Mouse (Mus musculus) gastrocnemius, postnatal 14 days (tissue): Measurements from ENCODE around the gene Pgm2. TPM values are rescaled to one million over a fixed set of nuclear protein-coding genes. Genes with fewer than 3 reads are reported as not detected.

ENCODE experiments used
- DNase-seq: peaks from one replicate; pipeline ENCODE4 v3.0.0; 2021; ENCODE audit warnings: mixed read lengths
- intact Hi-C: fragments of 180-260 bp; cut with DNase I; formaldehyde crosslinking; loops from one replicate; pipeline ENCODE4 v1.15.1; 2025; ENCODE audit warnings: low total_unique reads
- total RNA-seq, 2 experiments: library from RNA; stranded (reverse); gene quantifications; 2 replicates each; pipeline ENCODE4 v1.2.3; 2021

Gene Pgm2
- total RNA-seq, 2 experiments from 2014 or later, result 4.9 to 5.2 TPM

DNA sequence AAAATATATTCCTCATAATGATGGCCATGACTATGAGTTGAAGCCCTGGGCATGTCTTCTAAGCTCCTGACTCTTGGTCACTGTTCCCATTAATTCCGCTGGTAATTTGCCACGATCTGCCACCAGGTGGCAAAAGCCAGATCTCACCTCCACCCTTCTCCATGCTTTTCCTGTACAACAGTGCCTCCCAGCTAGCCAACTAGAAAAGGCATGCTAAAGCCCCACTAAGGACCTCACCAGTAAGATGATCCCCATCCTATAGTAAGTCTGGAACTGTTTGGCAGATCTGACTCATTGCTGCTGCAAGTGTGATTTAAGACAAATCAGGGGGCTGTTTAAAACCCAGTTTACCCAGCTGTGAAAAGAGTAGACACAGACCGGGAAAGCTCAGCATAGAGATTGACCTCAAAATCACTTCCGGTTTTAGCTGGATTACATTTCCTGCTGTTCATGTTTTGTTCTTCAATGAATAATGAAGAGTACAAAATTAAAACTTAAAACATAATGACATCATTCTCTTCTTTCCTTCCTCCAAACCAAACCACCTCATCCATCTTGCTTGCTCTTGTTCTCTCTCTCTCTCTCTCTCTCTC is 22.6 kb upstream of the Pgm2 start:
- intact Hi-C loops, result loop anchor here (2.0 kb wide), 1 partner anchor 163 kb away; no protein-coding TSS in a partner anchor
- peak; percentile 41 for DNase-seq

DNA sequence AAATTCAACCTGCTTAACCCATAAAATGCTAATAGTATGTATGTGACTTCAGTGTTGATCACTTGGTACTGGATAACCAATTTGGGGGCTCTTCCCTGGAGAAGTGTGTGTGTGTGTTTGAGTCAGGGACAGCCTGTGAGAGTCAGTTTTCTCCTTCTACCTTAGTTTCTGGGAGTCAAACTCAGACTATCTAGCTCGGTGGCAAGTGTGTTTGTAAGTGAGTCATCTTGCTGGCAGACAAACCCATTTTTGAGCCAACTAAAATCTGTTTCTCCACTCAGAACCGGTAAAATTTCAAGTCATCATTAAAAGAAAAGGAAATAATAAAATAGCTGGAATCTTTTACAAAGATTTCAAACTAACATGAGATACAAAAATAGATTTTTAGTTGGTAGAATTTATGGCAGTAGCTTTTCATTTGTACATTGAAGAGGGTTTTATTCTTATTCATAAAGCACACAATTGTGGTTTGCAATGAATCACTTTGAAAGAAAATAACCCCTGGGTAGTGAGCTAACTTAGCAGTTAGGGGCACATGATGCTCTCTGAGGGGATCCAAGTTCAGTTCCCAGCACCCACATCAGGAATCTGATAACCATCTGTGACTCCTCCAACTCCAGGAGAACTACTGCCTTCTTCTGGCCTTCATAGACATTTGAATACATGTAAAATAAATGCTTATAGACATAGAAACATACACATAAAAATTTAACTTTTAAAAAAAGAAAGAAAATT is 21.8 kb upstream of the Pgm2 start:
- intact Hi-C loops, result loop anchor here (2.0 kb wide), 1 partner anchor 164 kb away; no protein-coding TSS in a partner anchor

DNA sequence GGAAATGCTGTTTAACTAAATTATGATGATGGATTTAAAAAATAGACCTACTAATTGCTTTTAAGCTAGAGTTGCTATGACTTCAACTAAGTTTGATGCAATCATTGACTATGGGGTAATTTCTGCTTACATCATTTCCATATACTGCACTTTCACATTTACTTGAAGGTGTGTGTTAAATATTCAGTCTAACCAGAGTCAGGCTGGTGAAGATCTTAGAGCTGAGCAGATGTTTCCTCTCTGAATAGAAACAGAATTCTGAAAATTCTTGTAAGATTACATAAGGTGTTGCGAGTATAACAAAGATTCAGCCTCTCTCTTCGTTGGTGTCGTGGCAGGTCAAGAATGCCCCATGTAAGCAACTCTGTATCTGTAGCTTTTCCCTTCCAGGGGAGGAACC is 18.3 kb upstream of the Pgm2 start:
- intact Hi-C loops, result no loop called here

More for the DNA sequence above, 21.8 kb upstream of the Pgm2 start:
- no peak for DNase-seq

DNA sequence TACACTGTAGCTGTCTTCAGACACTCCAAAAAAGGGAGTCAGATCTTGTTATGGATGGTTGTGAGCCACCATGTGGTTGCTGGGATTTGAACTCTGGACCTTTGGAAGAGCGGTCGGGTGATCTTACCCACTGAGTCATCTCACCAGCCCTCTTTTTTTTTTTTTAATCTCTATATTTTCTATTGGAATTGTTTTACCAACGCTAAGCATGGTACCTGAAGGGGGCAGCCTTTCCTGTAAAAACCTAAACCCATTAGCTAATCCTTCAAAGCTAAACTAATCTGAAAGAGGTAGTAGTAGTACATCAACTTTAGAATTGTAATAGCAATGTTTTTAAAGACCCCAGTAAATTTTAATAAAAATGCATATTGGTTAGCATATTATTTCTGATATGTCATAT is 17.2 kb upstream of the Pgm2 start:
- intact Hi-C loops, result no loop called here
- no peak for DNase-seq

More for the DNA sequence above, 18.3 kb upstream of the Pgm2 start:
- DNase-seq, result no peak

DNA sequence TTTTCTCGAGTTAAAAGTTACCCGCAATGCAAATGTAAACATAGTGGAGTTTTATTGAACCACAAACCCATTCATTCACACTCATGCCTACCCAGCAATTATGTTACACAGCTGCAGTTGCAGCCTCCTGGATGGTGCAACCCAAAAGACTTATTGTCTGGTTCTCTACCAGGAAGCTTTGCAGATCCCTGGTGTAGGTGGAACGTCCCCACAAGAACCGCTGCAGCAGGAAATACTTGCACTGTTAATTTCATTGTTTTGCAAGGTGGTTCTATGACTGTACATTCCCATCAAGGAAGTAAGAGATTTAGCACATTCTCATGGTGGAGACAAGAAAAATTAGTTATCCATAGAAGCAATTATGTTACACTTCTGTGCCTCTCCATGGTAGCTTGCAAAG is 15.4 kb upstream of the Pgm2 start:
- intact Hi-C loops, result no loop called here
- no peak for DNase-seq

DNA sequence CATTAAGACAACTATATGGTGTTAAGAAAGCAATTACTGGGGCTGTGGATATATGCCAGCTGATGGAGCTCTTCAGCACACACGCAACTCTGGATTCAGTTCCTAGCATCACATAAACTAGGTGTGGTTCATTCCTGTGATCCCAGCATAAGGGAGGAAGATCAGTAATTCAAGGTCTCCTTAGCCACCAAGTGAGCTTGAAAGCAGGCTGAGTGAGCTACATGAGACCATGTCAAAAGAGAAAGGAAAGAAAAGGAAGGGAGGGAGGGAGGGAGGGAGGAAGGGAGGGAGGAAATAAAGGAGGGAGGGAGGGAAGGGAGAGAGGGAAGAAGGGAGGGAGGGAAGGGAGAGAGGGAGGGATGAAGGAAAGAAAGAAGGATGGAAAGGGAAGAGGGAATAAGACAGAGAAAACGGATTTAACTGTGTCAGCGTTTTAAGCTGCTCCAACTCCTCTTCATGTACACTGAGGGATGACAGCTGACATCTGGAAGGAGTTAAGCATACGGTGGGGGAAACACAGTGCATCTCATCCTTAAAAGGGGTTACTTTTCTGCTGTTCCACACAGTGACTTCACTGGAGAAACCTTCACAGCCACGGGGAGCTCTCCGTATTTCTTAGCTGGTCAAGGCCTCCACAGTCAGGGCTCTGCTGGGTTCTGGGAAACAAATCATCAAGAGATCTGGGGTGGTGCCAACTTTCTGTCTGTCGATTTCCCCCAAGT is 13.8 kb upstream of the Pgm2 start:
- DNase-seq, result no peak
- intact Hi-C loops, result no loop called here

DNA sequence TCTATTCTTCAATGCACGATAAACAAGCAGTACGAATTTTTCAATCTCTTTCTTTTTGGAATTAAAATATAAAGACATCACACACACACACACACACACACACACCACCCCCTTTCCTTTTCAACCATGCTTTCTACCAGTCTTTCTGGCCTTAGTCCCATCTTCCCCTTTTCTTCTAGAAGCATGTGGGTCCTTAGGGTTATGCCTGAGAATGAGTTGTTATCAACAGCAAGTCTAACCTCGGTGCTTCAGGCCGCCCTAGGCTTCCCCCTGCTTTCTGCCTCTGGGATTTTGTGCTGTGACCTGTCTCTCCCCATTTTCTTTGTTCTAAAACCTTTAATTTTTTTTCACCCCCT is 13.3 kb upstream of the Pgm2 start:
- intact Hi-C loops, result no loop called here
- DNase-seq, result no peak

DNA sequence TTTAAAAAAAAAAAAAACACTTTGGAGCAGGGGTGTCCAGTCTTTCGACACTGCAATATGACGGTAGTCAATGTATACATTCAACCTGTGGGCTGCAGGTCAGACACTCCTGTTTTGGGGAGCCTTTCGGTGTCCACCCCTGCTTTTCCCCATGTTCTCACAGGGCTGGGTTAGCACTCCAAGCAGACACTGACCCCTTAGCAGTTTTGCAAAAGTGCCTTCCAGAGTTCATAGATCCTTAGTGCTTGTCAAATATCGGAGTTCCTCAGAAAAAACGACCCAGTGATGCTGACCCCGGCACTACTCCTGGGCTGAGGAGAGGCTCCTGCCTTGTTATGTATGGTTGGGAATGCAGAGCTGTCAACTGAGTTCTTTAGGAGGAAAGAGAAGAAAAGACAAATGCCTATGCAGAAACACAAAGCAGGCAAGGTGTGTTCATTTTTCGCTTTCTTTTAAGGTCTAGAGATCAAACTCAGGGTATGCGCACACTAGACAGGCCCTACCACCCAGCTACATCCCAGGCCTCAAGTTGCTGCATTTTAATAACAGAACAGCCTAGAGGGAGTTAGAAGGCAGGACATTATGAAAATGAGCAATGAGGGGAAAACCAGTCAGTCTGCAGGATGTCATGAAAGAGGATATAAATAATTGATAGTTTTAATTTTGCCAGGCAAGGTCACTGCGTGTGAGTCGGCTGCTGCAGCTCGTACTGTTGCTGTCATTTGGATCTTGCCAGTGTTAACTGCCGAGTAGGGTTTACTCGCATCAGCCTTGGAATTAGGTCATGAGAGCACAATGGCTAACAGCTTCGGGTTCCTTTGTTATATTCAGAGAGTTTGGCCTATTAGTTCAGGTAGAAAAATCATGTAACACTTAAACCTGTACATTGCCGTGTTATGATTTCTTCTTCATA is 9.0 kb upstream of the Pgm2 start:
- intact Hi-C loops, result no loop called here

DNA sequence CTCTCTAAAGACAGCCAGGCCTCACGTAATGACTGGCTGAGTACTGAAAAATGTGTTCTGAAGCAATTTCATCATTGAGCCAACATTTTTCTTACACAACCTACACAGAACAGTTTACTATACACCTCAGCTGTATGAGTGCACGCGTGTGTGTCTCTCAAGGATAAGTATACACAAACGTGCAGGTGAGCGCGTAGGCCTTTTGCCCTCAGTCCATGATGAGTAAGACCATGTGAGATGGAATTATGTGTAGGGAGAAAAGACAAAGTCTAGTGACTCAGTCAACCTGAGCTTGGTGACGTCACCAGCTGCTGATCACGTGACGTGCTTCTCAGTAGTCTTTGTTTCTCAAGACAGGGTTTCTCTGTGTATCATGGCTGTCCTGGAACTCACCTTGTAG is 7.3 kb upstream of the Pgm2 start:
- no peak for DNase-seq
- intact Hi-C loops, result no loop called here

More for the DNA sequence above, 9.0 kb upstream of the Pgm2 start:
- no peak for DNase-seq

DNA sequence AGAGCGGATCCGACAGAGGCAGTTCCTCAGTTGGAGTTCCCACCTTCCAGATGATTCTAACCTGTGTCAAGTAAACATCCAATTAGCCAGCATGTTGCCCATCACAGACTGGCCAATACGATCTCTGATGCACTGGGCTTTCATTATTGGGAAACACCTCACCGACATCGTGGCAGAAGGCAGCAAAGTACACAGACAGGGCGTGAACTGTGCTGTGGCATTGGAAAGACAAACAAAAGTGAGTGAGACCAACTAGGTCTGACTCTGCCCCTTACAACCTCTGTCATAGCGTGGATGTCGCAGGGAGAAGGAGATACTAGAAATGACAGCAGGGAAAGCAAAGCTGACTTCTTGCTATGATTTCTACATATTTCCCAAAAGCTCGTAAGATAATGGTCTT is 4.0 kb upstream of the Pgm2 start:
- intact Hi-C loops, result no loop called here
- no peak for DNase-seq

DNA sequence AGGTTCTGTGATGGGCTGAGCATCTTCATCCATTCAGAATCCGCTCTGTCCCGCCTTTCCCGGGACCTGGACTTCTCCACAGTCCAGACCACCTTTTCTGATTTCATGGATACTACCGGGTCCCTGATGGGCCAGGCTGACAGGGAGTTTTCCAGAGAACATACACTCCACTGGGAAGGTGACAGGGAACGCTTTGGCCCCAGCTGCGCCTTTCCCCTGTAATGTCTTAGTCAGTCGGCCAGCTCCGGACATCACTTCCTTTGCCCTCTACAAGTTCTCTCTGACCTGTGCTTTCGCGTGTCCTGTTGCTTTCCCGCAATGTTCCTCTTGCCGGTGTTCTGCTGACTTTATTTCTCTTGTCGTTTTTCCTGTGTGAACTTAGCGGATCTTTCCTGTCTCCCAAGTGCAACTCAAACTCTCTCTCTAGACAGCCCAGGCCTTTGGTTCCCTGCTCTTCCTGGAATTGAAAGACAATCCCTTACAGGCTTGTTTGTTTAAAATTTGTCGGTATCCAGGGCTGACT is 660 bp downstream of the Pgm2 start:
- intact Hi-C loops, result no loop called here
- peak; percentile 19 for DNase-seq

DNA sequence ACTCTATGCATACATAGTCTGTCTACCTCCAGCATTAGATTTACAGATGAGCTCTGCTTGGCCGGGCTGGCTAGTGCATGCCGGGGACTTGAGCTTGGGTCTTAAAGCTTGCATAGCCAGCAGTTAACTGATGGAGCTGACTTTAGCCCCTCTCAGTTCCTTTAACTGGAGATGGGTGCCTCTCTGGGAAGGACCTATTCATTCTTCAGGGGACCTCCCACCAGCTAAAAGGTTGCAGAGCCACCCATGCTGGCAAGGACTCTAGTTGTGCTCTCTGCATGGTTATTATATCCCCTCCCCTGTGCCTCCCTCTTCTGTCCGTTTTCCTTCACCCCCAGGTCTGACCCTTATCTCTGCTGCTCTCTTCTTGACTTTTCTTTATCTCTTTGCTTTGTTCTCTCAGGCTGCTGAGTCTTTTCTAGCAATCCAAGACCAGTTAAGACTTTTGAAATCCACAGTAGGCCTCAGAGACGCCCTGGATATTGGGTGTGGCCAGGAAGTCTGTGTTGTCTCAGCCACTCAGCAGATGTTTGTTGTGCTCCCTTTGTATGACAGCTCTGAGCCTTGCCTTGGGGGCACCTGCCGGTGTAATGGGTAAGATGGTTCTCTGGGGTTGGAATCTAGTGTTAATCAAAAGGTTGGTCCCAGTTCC is 2.7 kb downstream of the Pgm2 start:
- no peak for DNase-seq
- intact Hi-C loops, result no loop called here

DNA sequence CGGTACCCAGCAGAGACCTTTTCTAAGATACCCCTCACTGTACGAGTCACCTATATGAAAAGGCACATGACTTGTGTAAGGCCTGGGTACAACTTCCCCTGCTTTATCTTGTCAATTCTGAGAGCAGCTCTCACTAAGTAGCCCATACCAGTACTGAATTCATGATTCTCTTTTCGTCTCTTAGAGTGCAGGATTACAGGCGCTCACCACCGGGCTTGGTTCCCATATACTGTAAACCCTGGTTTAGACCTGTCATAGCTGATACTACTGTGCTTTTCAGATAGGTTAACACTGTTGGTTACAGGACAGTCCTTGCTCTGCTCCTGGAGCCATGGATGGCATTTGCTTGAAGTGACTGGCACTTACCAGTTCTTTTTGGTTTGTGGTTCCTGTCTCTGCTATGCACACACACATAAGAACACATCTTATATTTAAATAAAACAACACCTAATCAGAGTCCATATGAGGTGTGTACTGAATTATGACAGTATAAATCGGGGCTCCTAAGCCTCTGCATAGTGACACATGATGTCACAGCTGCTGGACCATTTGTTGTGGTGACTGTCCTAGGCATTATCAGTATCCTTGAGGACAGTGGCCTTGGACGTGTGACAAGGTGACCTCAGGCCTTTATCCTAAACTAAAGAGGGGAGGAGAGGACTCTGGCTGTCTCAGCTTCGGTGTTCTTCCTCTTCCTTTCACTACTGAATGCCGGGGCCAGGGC is 9.4 kb downstream of the Pgm2 start:
- no peak for DNase-seq
- intact Hi-C loops, result no loop called here

DNA sequence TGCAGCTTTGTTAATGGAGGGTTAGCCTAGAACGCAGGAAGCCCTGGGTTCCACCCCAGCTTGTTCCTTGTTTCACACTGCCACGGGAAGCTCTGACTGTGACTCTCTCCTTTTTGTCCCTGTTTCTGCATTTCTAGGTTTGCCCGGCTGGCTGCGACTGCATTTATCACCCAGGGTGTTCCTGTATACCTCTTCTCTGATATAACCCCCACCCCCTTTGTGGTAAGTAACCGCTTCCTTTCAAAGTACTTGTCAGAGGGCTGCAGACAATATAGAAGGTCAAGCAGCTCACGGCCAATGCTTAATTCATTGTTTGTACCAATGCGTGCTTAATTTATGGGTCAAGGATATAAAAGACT is 9.9 kb downstream of the Pgm2 start:
- intact Hi-C loops, result no loop called here
- no peak for DNase-seq

DNA sequence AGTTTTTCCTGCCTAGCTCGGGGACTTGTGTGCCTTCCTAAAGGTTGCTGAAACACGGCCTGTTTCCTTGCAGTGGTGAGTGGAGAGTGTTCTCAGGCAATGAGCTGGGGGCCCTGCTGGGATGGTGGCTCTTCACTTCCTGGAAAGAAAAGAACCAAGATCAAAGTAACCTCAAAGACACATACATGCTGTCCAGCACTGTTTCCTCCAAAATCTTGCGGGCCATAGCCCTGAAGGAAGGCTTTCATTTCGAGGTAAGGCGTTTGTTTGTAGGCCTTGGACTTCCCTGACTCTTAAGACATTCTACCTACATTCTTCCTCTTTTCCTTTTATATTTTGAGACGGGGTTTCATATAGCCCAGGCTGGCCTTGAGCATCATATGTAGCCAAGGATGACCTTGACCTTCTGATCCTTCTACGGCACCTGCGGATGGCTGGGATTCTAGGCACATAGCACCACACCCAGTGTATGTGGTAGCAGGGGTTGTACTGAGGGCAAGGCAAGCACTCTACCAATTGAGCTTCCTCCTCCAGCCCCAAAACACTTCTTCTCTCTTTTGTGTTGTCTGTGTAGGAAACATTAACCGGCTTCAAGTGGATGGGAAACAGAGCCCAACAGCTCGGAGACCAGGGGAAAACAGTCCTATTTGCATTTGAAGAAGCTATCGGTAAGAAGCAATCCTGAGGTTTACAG is 15.0 kb downstream of the Pgm2 start:
- intact Hi-C loops, result no loop called here
- no peak for DNase-seq

DNA sequence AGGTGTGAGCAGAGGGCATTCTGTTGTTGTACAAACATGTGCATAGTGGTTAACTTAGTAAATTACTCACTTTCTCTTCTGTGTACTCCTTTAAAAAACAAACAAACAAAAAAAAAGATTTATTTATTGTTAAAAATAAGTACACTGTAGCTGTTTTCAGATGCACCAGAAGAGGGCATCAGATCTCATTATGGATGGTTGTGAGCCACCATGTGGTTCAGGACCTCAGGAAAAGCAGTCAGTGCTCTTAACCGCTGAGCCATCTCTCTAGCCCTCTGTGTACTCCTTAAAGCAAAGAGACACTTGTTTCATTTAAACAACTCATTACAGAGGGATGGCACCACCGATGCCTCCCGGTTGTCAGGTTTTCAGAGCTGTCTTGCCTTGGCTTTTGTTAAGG is 16.5 kb downstream of the Pgm2 start:
- intact Hi-C loops, result no loop called here
- DNase-seq, result no peak

DNA sequence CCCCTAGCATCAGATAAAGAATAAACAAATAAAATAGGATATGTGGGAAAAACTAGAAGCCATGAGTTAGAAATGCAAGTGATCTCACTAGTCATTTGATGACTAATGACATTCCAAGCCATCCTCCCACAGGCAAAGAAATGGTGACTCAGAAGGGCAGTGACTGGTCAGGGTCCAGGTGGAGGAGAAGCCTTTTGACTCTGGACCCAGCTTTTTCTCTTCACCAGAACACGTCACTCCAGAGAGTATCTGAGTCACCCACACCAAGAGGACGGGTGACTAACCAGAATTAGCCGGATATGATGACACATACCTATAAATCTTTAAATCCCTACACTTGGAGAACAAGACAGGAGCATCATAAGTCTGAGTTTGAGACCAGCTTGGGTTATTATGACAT is 19.6 kb downstream of the Pgm2 start:
- intact Hi-C loops, result no loop called here
- DNase-seq, result no peak

DNA sequence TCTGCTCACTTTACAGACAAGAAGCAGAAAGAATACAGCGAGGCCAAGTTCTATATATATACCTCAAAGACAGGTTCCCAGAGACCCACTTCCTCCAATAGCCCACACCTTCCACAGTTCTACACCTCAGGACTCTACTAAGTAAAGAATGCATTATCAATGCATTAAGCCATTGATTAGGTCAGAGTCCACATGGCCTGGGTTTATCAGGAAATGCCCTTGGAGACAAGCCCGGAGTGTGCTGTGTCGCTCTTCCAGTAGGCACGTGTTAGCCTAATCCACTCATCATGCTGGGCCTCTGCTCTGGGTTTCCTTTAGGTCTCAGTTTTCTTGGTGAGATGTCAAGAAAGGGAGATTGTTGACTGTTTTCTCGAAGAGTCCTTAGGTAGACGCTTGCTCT is 21.5 kb downstream of the Pgm2 start:
- intact Hi-C loops, result no loop called here

More for the DNA sequence above, 21.5 kb downstream of the Pgm2 start:
- no peak for DNase-seq
